8 mouse cellular contexts compared by ENCODE assay signal in genomic region chr13:67552505-67553346, GRCm38 (mm10). TPM values are rescaled to one million over a fixed set of nuclear protein-coding genes. Genes with fewer than 3 reads are reported as not detected.
DNase-seq lines count a peak whose midpoint lies in the region; ATAC-seq and TF ChIP-seq lines count a peak whose summit lies in the region.

No protein-coding gene starts in this region.

- H3K27me3 ChIP-seq in ES-Bruce4 (ENCODE audit: control insufficient read depth, insufficient read depth, low read length, poor library complexity, severe bottlenecking) = no peaks in the 10 kb centered on the region
- no peaks in the 10 kb centered on the region for H3K27me3 ChIP-seq in forebrain, embryonic 13.5 days
- no peaks in the 10 kb centered on the region for H3K27me3 ChIP-seq in liver, postnatal 0 days (ENCODE audit: insufficient read depth, low read length)
- no peaks in the 10 kb centered on the region for H3K27me3 ChIP-seq in neural tube, embryonic 14.5 days (ENCODE audit: control insufficient read depth, insufficient read depth, low read length)

- no peaks in the 10 kb centered on the region for H3K36me3 ChIP-seq in ES-Bruce4 (ENCODE audit: control insufficient read depth, insufficient read depth, low read length, poor library complexity, severe bottlenecking)
- no peaks in the 10 kb centered on the region for H3K36me3 ChIP-seq in forebrain, embryonic 13.5 days (ENCODE audit: poor library complexity, severe bottlenecking)
- no peaks in the 10 kb centered on the region; the same call in 1 of the 2 replicates for H3K36me3 ChIP-seq in liver, postnatal 0 days (replicated peaks; ENCODE audit: insufficient read depth, low read length)
- H3K36me3 ChIP-seq in neural tube, embryonic 14.5 days (ENCODE audit: control insufficient read depth, insufficient read depth, low read length) = no peaks in the 10 kb centered on the region

- TF ChIP-seq POLR2A in ES-Bruce4 (IDR thresholded peaks at IDR 0.05; ENCODE audit: insufficient read depth, low read length) = peak; percentile 63

- no peaks in the 10 kb centered on the region for H3K4me1 ChIP-seq in ES-Bruce4 (ENCODE audit: control insufficient read depth, insufficient read depth, low read length)
- peaks cover 16% of the 10 kb centered on the region for H3K4me1 ChIP-seq in forebrain, embryonic 13.5 days
- H3K4me1 ChIP-seq in liver, postnatal 0 days (ENCODE audit: insufficient read depth) = peaks cover 14% of the 10 kb centered on the region
- peaks cover 13% of the 10 kb centered on the region for H3K4me1 ChIP-seq in neural tube, embryonic 14.5 days (ENCODE audit: control insufficient read depth, insufficient read depth, low read length)

- intact Hi-C loops in heart, postnatal 10 days (cut with DNase I) = no loop called here

- peak overlapping the region; percentile 88 for H3K9ac ChIP-seq in ES-Bruce4 (ENCODE audit: low read depth, poor library complexity, severe bottlenecking)
- H3K9ac ChIP-seq in forebrain, embryonic 13.5 days = peak overlapping the region; percentile 88
- peak overlapping the region; percentile 80 for H3K9ac ChIP-seq in liver, postnatal 0 days (replicated peaks)
- peak overlapping the region; percentile 69 for H3K9ac ChIP-seq in neural tube, embryonic 14.5 days (replicated peaks; ENCODE audit: low read depth, low read length)

- 0 out of 2 replicates have a peak overlapping the region, but pooled peaks have one; percentile 27 for H3K27ac ChIP-seq in ES-Bruce4 (ENCODE audit: insufficient read depth, low read length)
- H3K27ac ChIP-seq in forebrain, embryonic 13.5 days = peak overlapping the region; percentile 72
- peak overlapping the region; percentile 79 for H3K27ac ChIP-seq in liver, postnatal 0 days (ENCODE audit: low read depth)
- peak overlapping the region; percentile 69 for H3K27ac ChIP-seq in neural tube, embryonic 14.5 days (ENCODE audit: low read depth, low read length)

- peak overlapping the region; percentile 73 for H3K4me2 ChIP-seq in forebrain, embryonic 13.5 days
- peak overlapping the region; percentile 73 for H3K4me2 ChIP-seq in liver, postnatal 0 days (ENCODE audit: low read depth, low read length)
- peak overlapping the region; percentile 81 for H3K4me2 ChIP-seq in neural tube, embryonic 14.5 days (ENCODE audit: low read depth, low read length)

- no peaks in the 10 kb centered on the region for H3K9me3 ChIP-seq in ES-Bruce4 (replicated peaks; ENCODE audit: control insufficient read depth, insufficient read depth, low read length, poor library complexity, severe bottlenecking)
- H3K9me3 ChIP-seq in forebrain, embryonic 13.5 days (replicated peaks) = no peaks in the 10 kb centered on the region
- no peaks in the 10 kb centered on the region for H3K9me3 ChIP-seq in liver, postnatal 0 days (ENCODE audit: low read length)
- no peaks in the 10 kb centered on the region for H3K9me3 ChIP-seq in neural tube, embryonic 14.5 days (ENCODE audit: control insufficient read depth, low read length)

- TF ChIP-seq CTCF in ES-Bruce4 (IDR thresholded peaks at IDR 0.05; ENCODE audit: low read depth, low read length) = no peak
- no peak for TF ChIP-seq CTCF in liver, postnatal 0 days (IDR thresholded peaks at IDR 0.05; ENCODE audit: low read depth)

- TF ChIP-seq EP300 in ES-Bruce4 (IDR thresholded peaks at IDR 0.05; ENCODE audit: insufficient read depth, low read depth, low read length) = 0 out of 2 replicates have a peak, but pooled peaks have one; percentile 13
- TF ChIP-seq EP300 in liver, postnatal 0 days (IDR thresholded peaks at IDR 0.05; ENCODE audit: low read depth) = no peak

- under 1% methylated on average over 44 of the region's 44 CpGs for WGBS in forebrain, embryonic 13.5 days
- WGBS in large intestine, adult 2 months = under 1% methylated on average over 44 of the region's 44 CpGs
- under 1% methylated on average over 44 of the region's 44 CpGs for WGBS in liver, postnatal 0 days (ENCODE audit: insufficient replicate concordance)
- 1% methylated on average over 44 of the region's 44 CpGs for WGBS in neural tube, embryonic 14.5 days

- ATAC-seq in cerebellum, adult (ENCODE audit: insufficient number of reproducible peaks, low FRiP score, low TSS enrichment) = peak; percentile 100
- ATAC-seq in forebrain, embryonic 13.5 days = peak; percentile 99
- peak; percentile 98 for ATAC-seq in liver, postnatal 0 days
- ATAC-seq in neural tube, embryonic 14.5 days (ENCODE audit: low read depth) = peak; percentile 99

- DNase-seq in heart, postnatal 10 days = peak; percentile 89
- peak; percentile 90 for DNase-seq in large intestine, adult 2 months (ENCODE audit: low read depth, low spot score)
- DNase-seq in liver, postnatal 0 days = peak; percentile 86
- peak; percentile 79 for DNase-seq in testis, postnatal 10 days (ENCODE audit: low spot score)

- H3K4me3 ChIP-seq in ES-Bruce4 (ENCODE audit: low read depth, low read length) = peak overlapping the region; percentile 84
- peak overlapping the region; percentile 88 for H3K4me3 ChIP-seq in forebrain, embryonic 13.5 days
- peak overlapping the region; percentile 74 for H3K4me3 ChIP-seq in liver, postnatal 0 days (ENCODE audit: low read depth, low read length)
- H3K4me3 ChIP-seq in neural tube, embryonic 14.5 days (ENCODE audit: low read depth, low read length) = peak overlapping the region; percentile 63

RNA-seq across cellular contexts. Expression of gene Zfp748, which starts 0.9 kb away (rescaled TPM):
- polyA plus RNA-seq in ES-Bruce4 (2011; ENCODE audit: insufficient read depth, insufficient read length, low read depth, missing spikeins) = 9.3 and 9.9 TPM in 2 replicates
- 14.0 and 16.8 TPM in 2 replicates for polyA plus RNA-seq in forebrain, embryonic 13.5 days (2015; fragmentation: Nextera tagmentation; extraction: Ambion mirVana)
- total RNA-seq in heart, postnatal 10 days (2021) = 1 to 10 TPM; 5.7 to 6.4 TPM
- 0.99 and 2.7 TPM in 2 replicates for polyA plus RNA-seq in large intestine, adult 2 months (2012; rRNA removed)
- 1.6 and 1.9 TPM in 2 replicates for polyA plus RNA-seq in liver, postnatal 0 days (2015; fragmentation: Nextera tagmentation; extraction: Ambion mirVana)
- 17.8 and 18.4 TPM in 2 replicates for polyA plus RNA-seq in neural tube, embryonic 14.5 days (2014; fragmentation: Nextera tagmentation; extraction: Ambion mirVana)

RNA-seq across cellular contexts. Expression of gene Zfp87, which starts 26.7 kb away (rescaled TPM):
- 15.0 and 15.5 TPM in 2 replicates for polyA plus RNA-seq in ES-Bruce4 (2011; ENCODE audit: insufficient read depth, insufficient read length, low read depth, missing spikeins)
- 34.3 and 36.7 TPM in 2 replicates for polyA plus RNA-seq in forebrain, embryonic 13.5 days (2015; fragmentation: Nextera tagmentation; extraction: Ambion mirVana)
- total RNA-seq in heart, postnatal 10 days (2021) = 10 to 100 TPM in 1 of 2 experiments, 1 to 10 TPM in 1; 9.1 to 14.8 TPM
- 11.9 and 21.7 TPM in 2 replicates for polyA plus RNA-seq in large intestine, adult 2 months (2012; rRNA removed)
- polyA plus RNA-seq in liver, postnatal 0 days (2015; fragmentation: Nextera tagmentation; extraction: Ambion mirVana) = 11.3 and 11.5 TPM in 2 replicates
- polyA plus RNA-seq in neural tube, embryonic 14.5 days (2014; fragmentation: Nextera tagmentation; extraction: Ambion mirVana) = 40.4 and 42.6 TPM in 2 replicates

RNA-seq across cellular contexts. Expression of gene Gm26965, which starts 26.8 kb away (rescaled TPM):
- polyA plus RNA-seq in ES-Bruce4 (2011; ENCODE audit: insufficient read depth, insufficient read length, low read depth, missing spikeins) = not detected in 2 replicates
- not detected in 2 replicates for polyA plus RNA-seq in forebrain, embryonic 13.5 days (2015; fragmentation: Nextera tagmentation; extraction: Ambion mirVana)
- not detected for total RNA-seq in heart, postnatal 10 days (2021)
- not detected in 2 replicates for polyA plus RNA-seq in large intestine, adult 2 months (2012; rRNA removed)
- not detected in 2 replicates for polyA plus RNA-seq in liver, postnatal 0 days (2015; fragmentation: Nextera tagmentation; extraction: Ambion mirVana)
- polyA plus RNA-seq in neural tube, embryonic 14.5 days (2014; fragmentation: Nextera tagmentation; extraction: Ambion mirVana) = not detected in 2 replicates

RNA-seq across cellular contexts. Expression of gene Zfp58, which starts 52.4 kb away (rescaled TPM):
- polyA plus RNA-seq in ES-Bruce4 (2011; ENCODE audit: insufficient read depth, insufficient read length, low read depth, missing spikeins) = 10.3 and 10.7 TPM in 2 replicates
- polyA plus RNA-seq in forebrain, embryonic 13.5 days (2015; fragmentation: Nextera tagmentation; extraction: Ambion mirVana) = 13.9 TPM in 2 replicates
- 1 to 10 TPM; 5.2 to 5.9 TPM for total RNA-seq in heart, postnatal 10 days (2021)
- 0.69 and 1.2 TPM in 2 replicates for polyA plus RNA-seq in large intestine, adult 2 months (2012; rRNA removed)
- 2.1 and 2.5 TPM in 2 replicates for polyA plus RNA-seq in liver, postnatal 0 days (2015; fragmentation: Nextera tagmentation; extraction: Ambion mirVana)
- polyA plus RNA-seq in neural tube, embryonic 14.5 days (2014; fragmentation: Nextera tagmentation; extraction: Ambion mirVana) = 11.0 and 12.6 TPM in 2 replicates

RNA-seq across cellular contexts. Expression of gene Zfp729b, which starts 56.8 kb away (rescaled TPM):
- polyA plus RNA-seq in ES-Bruce4 (2011; ENCODE audit: insufficient read depth, insufficient read length, low read depth, missing spikeins) = 10.6 and 11.9 TPM in 2 replicates
- 4.4 and 5.1 TPM in 2 replicates for polyA plus RNA-seq in forebrain, embryonic 13.5 days (2015; fragmentation: Nextera tagmentation; extraction: Ambion mirVana)
- total RNA-seq in heart, postnatal 10 days (2021) = 1 to 10 TPM; 4.0 to 5.5 TPM
- polyA plus RNA-seq in large intestine, adult 2 months (2012; rRNA removed) = 0.38 and 0.58 TPM in 2 replicates
- 0.84 and 1.2 TPM in 2 replicates for polyA plus RNA-seq in liver, postnatal 0 days (2015; fragmentation: Nextera tagmentation; extraction: Ambion mirVana)
- polyA plus RNA-seq in neural tube, embryonic 14.5 days (2014; fragmentation: Nextera tagmentation; extraction: Ambion mirVana) = 6.1 and 7.2 TPM in 2 replicates

Comparison
In these comparisons a context has a peak if more than half of its experiments do, and no peak if none do; other contexts are left out.
1. Peak in every context shown above with its lines: DNase-seq, ATAC-seq, H3K4me3 ChIP-seq and H3K27ac ChIP-seq.
2. H3K27ac ChIP-seq: peak in every context shown above with its lines; median percentile 79 in liver, postnatal 0 days; 72 in forebrain, embryonic 13.5 days; 69 in neural tube, embryonic 14.5 days; 27 in ES-Bruce4.